Mouse (Mus musculus) brain, embryonic 14.5 days (tissue): Measurements from ENCODE around the gene Ust.

Source experiments
- CTCF ChIP-seq: fragments of 200-500 bp; IDR thresholded peaks from 2 replicates; pipeline ENCODE4 v1.5.1; 2012; ENCODE audit warnings: inconsistent platforms, mild to moderate bottlenecking, moderate library complexity, borderline replicate concordance; ENCODE audit not compliant: insufficient read depth, insufficient read length; ENCODE audit errors: extremely low read depth
- POLR2A ChIP-seq: fragments of 200-500 bp; IDR thresholded peaks from 2 replicates; pipeline ENCODE4 v1.6.1; 2012; ENCODE audit warnings: mild to moderate bottlenecking, inconsistent platforms, borderline replicate concordance; ENCODE audit not compliant: poor library complexity, insufficient read depth, insufficient read length, severe bottlenecking; ENCODE audit errors: extremely low read depth

- no peak for TF ChIP-seq POLR2A
- TF ChIP-seq CTCF = no peak
Observed at GRCm38 (mm10) chr10:8415036-8415435, 103.6 kb downstream of the Ust start.
